Mouse (Mus musculus) gastrocnemius, adult 2 months (tissue): Measurements from ENCODE around the gene Padi4. TPM values are rescaled to one million over a fixed set of nuclear protein-coding genes. Genes with fewer than 3 reads are reported as not detected.
A peak's percentile ranks its signal among the peaks of the same experiment; 100 is the strongest.

Experiments used
- DNase-seq: peaks from one replicate; pipeline ENCODE4 v3.0.0; 2022
- H3K27ac ChIP-seq: fragments of 200-600 bp; 2 replicates; pipeline ENCODE4 v1.8.1; 2022; ENCODE audit warnings: mild to moderate bottlenecking
- H3K4me3 ChIP-seq: fragments of 200-600 bp; 2 replicates; pipeline ENCODE4 v1.8.1; 2022; ENCODE audit warnings: mild to moderate bottlenecking, moderate library complexity
- CTCF ChIP-seq: fragments of 200-600 bp; IDR thresholded peaks from 2 replicates; pipeline ENCODE4 v1.8.1; 2022; ENCODE audit warnings: antibody characterized with exemption, mild to moderate bottlenecking, moderate library complexity
- intact Hi-C: fragments of 180-260 bp; cut with DNase I; formaldehyde crosslinking; loops from one replicate; pipeline ENCODE4 v1.15.1; 2025
- microRNA-seq: library from miRNA; unstranded; fragments of <30 nt; microRNA quantifications from one replicate; pipeline ENCODE4 v1.2.0, GENCODE M21; 2021
- total RNA-seq, 2 experiments: library from RNA; stranded (reverse); gene quantifications; 2 replicates each; pipeline ENCODE4 v1.2.3; 2021

Gene Padi4
- total RNA-seq, 2 experiments from 2014 or later, result not detected

- TF ChIP-seq CTCF, result no peak
- H3K4me3 ChIP-seq, result peak overlapping the region; percentile 91; the same call in 1 of the 2 replicates
- DNase-seq, result no peak
- peak overlapping the region; percentile 98 for H3K27ac ChIP-seq
- intact Hi-C loops, result no loop called here
Measured at GRCm38 (mm10) chr4:140704166-140704565, 69.9 kb downstream of the Padi4 start.

DNA sequence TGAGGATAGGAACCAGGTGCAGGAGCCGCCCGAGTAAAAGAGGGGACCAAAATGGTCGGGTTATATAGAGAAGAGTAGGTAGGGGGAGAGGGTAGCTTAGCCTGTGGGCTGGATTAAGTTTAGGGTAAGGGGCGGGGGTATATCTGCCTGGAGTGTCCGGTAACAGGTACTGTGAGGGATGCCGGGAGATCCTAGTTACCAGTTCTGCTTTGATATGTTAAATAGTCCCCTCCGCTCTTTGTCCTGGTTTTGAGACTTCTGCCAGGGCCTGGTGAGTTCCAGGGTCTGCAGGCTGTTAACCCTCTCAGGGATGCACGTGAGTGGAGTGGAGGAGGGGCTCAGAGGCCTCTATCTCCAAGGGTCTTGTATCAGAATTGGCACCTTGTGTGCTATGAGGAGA lies 70.4 kb downstream of the Padi4 start:
- no peak for DNase-seq
- Histone ChIP-seq H3K27ac (peak overlapping the region; percentile 98), H3K4me3 (peak overlapping the region; percentile 91)
- intact Hi-C loops, result no loop called here
- no peak for TF ChIP-seq CTCF

- peak overlapping the region; percentile 98 for H3K27ac ChIP-seq
- peak; percentile 95 for DNase-seq
- H3K4me3 ChIP-seq, result peak overlapping the region; percentile 91
- TF ChIP-seq CTCF, result no peak
- intact Hi-C loops, result no loop called here
Measured at GRCm38 (mm10) chr4:140702611-140703327, 71.3 kb downstream of the Padi4 start.

DNA sequence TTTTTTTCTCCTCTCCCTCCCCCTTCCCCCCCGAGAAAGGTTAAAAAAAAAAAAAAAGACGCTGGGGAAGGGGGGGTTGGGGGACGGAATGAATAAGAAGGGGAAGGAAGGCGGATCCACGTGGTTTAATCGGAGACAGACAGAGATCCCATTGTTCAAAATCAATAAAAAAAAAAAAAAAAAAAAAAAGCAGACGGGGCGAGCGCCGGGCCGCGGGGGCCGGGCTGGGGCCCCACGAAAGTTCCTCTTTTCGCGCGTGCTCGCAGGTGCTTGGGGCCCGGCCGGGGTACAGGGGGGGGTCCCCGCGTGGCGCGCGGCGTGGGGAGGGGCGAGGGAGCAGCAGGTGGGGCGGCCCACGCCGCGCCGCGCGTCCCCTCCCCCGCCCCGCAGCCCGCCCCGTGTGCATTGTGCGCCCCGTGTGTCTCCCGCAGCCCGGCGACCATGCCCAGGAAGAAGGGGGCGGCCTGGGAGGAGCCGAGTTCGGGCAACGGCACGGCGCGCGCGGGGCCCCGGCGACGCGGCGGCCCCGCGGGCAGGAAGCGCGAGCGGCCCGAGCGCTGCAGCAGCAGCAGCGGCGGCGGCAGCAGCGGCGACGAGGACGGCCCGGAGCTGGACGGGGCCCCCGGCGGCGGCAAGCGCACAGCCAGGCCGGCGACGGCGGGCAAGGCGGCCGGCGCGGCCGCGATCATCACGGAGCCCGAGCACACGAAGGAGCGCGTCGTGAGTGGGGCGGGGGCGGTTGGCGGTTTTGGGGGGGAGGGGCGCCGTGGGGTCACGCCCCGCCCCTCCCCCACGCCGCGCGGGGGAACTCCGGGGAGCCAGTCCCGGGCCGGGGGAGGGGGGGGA lies 72.1 kb downstream of the Padi4 start:
- peak overlapping the region; percentile 98 for H3K27ac ChIP-seq

GRCm38 (mm10) chr4:140701049-140701715 lies 72.9 kb downstream of the Padi4 start:
- peak overlapping the region; percentile 98 for H3K27ac ChIP-seq
- peak overlapping the region; percentile 91 for H3K4me3 ChIP-seq
- intact Hi-C loops, result no loop called here
- peak; percentile 67 for TF ChIP-seq CTCF
- DNase-seq, result peak; percentile 91

More for the DNA sequence above, 72.1 kb downstream of the Padi4 start:
- intact Hi-C loops, result no loop called here
- peak overlapping the region; percentile 91 for H3K4me3 ChIP-seq
- DNase-seq, result peak; percentile 50
- TF ChIP-seq CTCF, result no peak

GRCm38 (mm10) chr4:140700269-140701018 lies 73.6 kb downstream of the Padi4 start, which contains the start of gene Rcc2:
Gene Rcc2, plus strand, starts transcription at chr4:140700541.
- DNase-seq, result peak; percentile 45
- no peak for TF ChIP-seq CTCF
- intact Hi-C loops, result no loop called here
- peak within 1 kb of the TSS; percentile 91 for H3K4me3 ChIP-seq
- H3K27ac ChIP-seq, result peak within 1 kb of the TSS; percentile 98

DNA sequence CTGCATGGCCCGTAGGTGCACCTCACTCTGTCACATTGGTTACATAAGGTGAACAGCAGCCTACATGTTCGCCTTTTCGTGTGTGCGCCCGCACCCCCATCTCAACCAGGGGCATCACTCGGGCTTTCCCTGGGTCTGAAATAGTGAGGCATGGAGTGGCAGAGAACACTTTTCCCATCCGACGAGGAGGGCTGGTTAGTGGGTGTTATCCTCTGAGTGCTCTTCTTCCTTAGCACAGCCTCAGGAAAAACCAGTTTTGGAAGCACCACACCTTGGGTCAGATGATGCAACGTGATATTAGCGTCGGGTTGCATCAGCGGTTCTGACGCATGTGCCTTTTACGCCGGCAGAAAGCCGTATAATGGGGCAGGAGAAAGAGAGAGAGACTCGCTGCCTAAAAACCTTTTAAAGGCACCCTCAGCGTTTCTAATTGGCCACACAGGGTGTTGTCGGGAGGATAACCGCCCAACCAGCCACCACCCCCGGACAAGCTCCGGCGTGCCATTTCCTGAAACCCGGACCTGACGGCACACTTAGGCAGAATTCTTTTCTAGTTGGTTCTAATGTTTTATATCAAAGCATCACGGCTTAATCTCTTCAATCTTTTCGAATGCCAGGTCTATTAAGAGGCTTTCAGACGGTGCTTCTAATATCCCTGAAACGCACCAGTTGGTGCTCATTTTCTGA lies 74.5 kb downstream of the Padi4 start:
- Histone ChIP-seq H3K4me3 (peak overlapping the region; percentile 91), H3K27ac (peak overlapping the region; percentile 98)
- peak; percentile 84 for DNase-seq
- TF ChIP-seq CTCF, result no peak
- intact Hi-C loops, result loop anchor here (2.0 kb wide), 1 partner anchor 15 kb away; no protein-coding TSS in a partner anchor

Small RNA genes within 50 kb of the gene (microRNA-seq; reads per million reads assigned to microRNA genes)
- gene Gm25951, result not detected

Other genes starting within 250 kb of the Padi4 start
- gene Arhgef10l, start 108.2 kb downstream of the Padi4 start, total RNA-seq, result 10 to 100 TPM; 50.9 to 66.3 TPM
- gene Rcc2, start 73.7 kb downstream of the Padi4 start, total RNA-seq, result 1 to 10 TPM; 5.9 to 8.8 TPM
- gene Padi6, start 31.6 kb downstream of the Padi4 start, total RNA-seq, result not detected
- 1 to 10 TPM; 1.1 to 6.9 TPM for gene Padi3, start 36.4 kb upstream of the Padi4 start, total RNA-seq
- gene Padi1, start 71.5 kb upstream of the Padi4 start, total RNA-seq, result under 1 TPM in 1 of 2 experiments, not detected in 1; 0.22 TPM
- 100 to 1,000 TPM in 1 of 2 experiments, 10 to 100 TPM in 1; 77.0 to 273 TPM for gene Padi2, start 132.1 kb upstream of the Padi4 start, total RNA-seq
- 100 to 1,000 TPM; 483 to 898 TPM for gene Sdhb, start 187.0 kb upstream of the Padi4 start, total RNA-seq
- gene Atp13a2, start 212.6 kb upstream of the Padi4 start, total RNA-seq, result 10 to 100 TPM; 20.0 to 23.7 TPM
- 1 to 10 TPM; 1.5 to 4.7 TPM for gene Mfap2, start 236.2 kb upstream of the Padi4 start, total RNA-seq